In genomic region chr14:87384288-87385268, GRCm38 (mm10) we compare ENCODE assay signal across 30 mouse cellular contexts. TPM values are rescaled to one million over a fixed set of nuclear protein-coding genes. Genes with fewer than 3 reads are reported as not detected.
A peak's percentile ranks its signal among the peaks of the same experiment; 100 is the strongest.
DNase-seq lines count a peak whose midpoint lies in the region; ATAC-seq and TF ChIP-seq lines count a peak whose summit lies in the region.
"Had no signal": no experiment of that assay in that cellular context is flagged by ENCODE, and none has a peak within 500 bp of the region (broad histone marks: within the 10 kb centered on the region; RNA-seq: fewer than 3 reads in every experiment).

No protein-coding gene starts in this region.

- no peaks in the 10 kb centered on the region for H3K27me3 ChIP-seq in kidney, adult 2 months (replicated peaks; ENCODE audit: control insufficient read depth, insufficient read depth, low read length)
- no peaks in the 10 kb centered on the region for H3K27me3 ChIP-seq in kidney, embryonic 15.5 days
- H3K27me3 ChIP-seq in forebrain, embryonic 14.5 days (replicated peaks; ENCODE audit: control insufficient read depth, insufficient read depth, low read length), result no peaks in the 10 kb centered on the region
- H3K27me3 ChIP-seq: embryonic facial prominence, embryonic 15.5 days; forebrain, embryonic 15.5 days; hindbrain, embryonic 15.5 days; intestine, embryonic 15.5 days; limb, embryonic 15.5 days; midbrain, embryonic 15.5 days; neural tube, embryonic 13.5 days; Patski had no signal

- H3K9me3 ChIP-seq in kidney, embryonic 15.5 days (replicated peaks), result no peaks in the 10 kb centered on the region
- H3K9me3 ChIP-seq in forebrain, embryonic 14.5 days (replicated peaks; ENCODE audit: control insufficient read depth, low read length), result no peaks in the 10 kb centered on the region
- H3K9me3 ChIP-seq: embryonic facial prominence, embryonic 15.5 days; forebrain, embryonic 15.5 days; G1E; hindbrain, embryonic 15.5 days; intestine, embryonic 15.5 days; limb, embryonic 15.5 days; midbrain, embryonic 15.5 days; neural tube, embryonic 13.5 days had no signal

- H3K4me3 ChIP-seq in kidney, adult 2 months (ENCODE audit: insufficient read depth, low read depth, low read length), result no peak overlapping the region
- no peak overlapping the region for H3K4me3 ChIP-seq in kidney, embryonic 15.5 days (replicated peaks)
- H3K4me3 ChIP-seq in forebrain, embryonic 14.5 days (ENCODE audit: low read depth, low read length), result no peak overlapping the region
- H3K4me3 ChIP-seq: embryonic facial prominence, embryonic 15.5 days; forebrain, embryonic 15.5 days; heart, adult 2 months; hindbrain, embryonic 15.5 days; intestine, embryonic 15.5 days; limb, embryonic 15.5 days; midbrain, embryonic 15.5 days; myocyte; neural tube, embryonic 13.5 days had no signal

- no peak overlapping the region for H3K4me2 ChIP-seq in kidney, embryonic 15.5 days
- no peak overlapping the region for H3K4me2 ChIP-seq in forebrain, embryonic 14.5 days (ENCODE audit: low read length)
- H3K4me2 ChIP-seq: embryonic facial prominence, embryonic 15.5 days; forebrain, embryonic 15.5 days; hindbrain, embryonic 15.5 days; intestine, embryonic 15.5 days; limb, embryonic 15.5 days; midbrain, embryonic 15.5 days; neural tube, embryonic 13.5 days had no signal

- ATAC-seq in kidney, embryonic 15.5 days (replicated peaks; ENCODE audit: low FRiP score), result no peak
- ATAC-seq in forebrain, embryonic 14.5 days, result no peak
- ATAC-seq: activated CD4-positive, CD25-positive, alpha-beta regulatory T cell, adult 4 months; forebrain, embryonic 15.5 days; intestine, embryonic 15.5 days; midbrain, embryonic 15.5 days; Patski had no signal

- H3K27ac ChIP-seq in kidney, adult 2 months (ENCODE audit: insufficient read depth, low read depth, low read length), result no peak overlapping the region
- no peak overlapping the region for H3K27ac ChIP-seq in kidney, embryonic 15.5 days
- no peak overlapping the region for H3K27ac ChIP-seq in forebrain, embryonic 14.5 days (ENCODE audit: low read depth, low read length)
- H3K27ac ChIP-seq: embryonic facial prominence, embryonic 15.5 days; forebrain, embryonic 15.5 days; heart, adult 2 months; hindbrain, embryonic 15.5 days; intestine, embryonic 15.5 days; limb, embryonic 15.5 days; liver, embryonic 14.5 days; macrophage; midbrain, embryonic 15.5 days; neural tube, embryonic 13.5 days had no signal

- WGBS in kidney, adult 2 months, result 72% methylated on average over 7 of the region's 7 CpGs
- WGBS in kidney, embryonic 15.5 days, result 80% methylated on average over 7 of the region's 7 CpGs
- 89% methylated on average over 7 of the region's 7 CpGs for WGBS in forebrain, embryonic 14.5 days

- H3K9ac ChIP-seq in kidney, embryonic 15.5 days, result no peak overlapping the region
- H3K9ac ChIP-seq in forebrain, embryonic 14.5 days (ENCODE audit: low read length), result no peak overlapping the region
- H3K9ac ChIP-seq: embryonic facial prominence, embryonic 15.5 days; forebrain, embryonic 15.5 days; hindbrain, embryonic 15.5 days; intestine, embryonic 15.5 days; limb, embryonic 15.5 days; liver, embryonic 14.5 days; midbrain, embryonic 15.5 days; neural tube, embryonic 13.5 days had no signal

- H3K4me1 ChIP-seq in kidney, adult 2 months (ENCODE audit: control insufficient read depth, insufficient read depth, low read length), result no peaks in the 10 kb centered on the region
- no peaks in the 10 kb centered on the region for H3K4me1 ChIP-seq in kidney, embryonic 15.5 days
- H3K4me1 ChIP-seq in forebrain, embryonic 14.5 days (ENCODE audit: control insufficient read depth, insufficient read depth, low read length), result no peaks in the 10 kb centered on the region
- H3K4me1 ChIP-seq: embryonic facial prominence, embryonic 15.5 days; forebrain, embryonic 15.5 days; hindbrain, embryonic 15.5 days; intestine, embryonic 15.5 days; limb, embryonic 15.5 days; midbrain, embryonic 15.5 days; neural tube, embryonic 13.5 days had no signal

- DNase-seq in adrenal gland, postnatal 14 days, result peak; percentile 21
- DNase-seq in adrenal gland, adult 2 months, result no peak
- DNase-seq in kidney, adult 2 months, result peak; percentile 48
- DNase-seq in ES-CJ7 (ENCODE audit: low read depth, low spot score), result peak; percentile 40
- DNase-seq in kidney, postnatal 14 days, result peak; percentile 14
- no peak for DNase-seq in forebrain, embryonic 14.5 days (ENCODE audit: low spot score)
- DNase-seq in testis, postnatal 10 days (ENCODE audit: low spot score), result no peak
- DNase-seq: adrenal gland, postnatal 36 days; cerebellum, adult 9-10 months; gastrocnemius, postnatal 14 days; heart, adult 2 months; heart, postnatal 36 days; left cerebral cortex, postnatal 4 days; retina, postnatal 1 day; right cerebral cortex, postnatal 25 days; thymus, postnatal 25 days had no signal

- TF ChIP-seq POLR2A in kidney, adult 2 months (IDR thresholded peaks at IDR 0.05; ENCODE audit: low read depth, low read length), result no peak

- no peaks in the 10 kb centered on the region for H3K36me3 ChIP-seq in kidney, adult 2 months (ENCODE audit: control insufficient read depth, insufficient read depth, low read length)
- no peaks in the 10 kb centered on the region for H3K36me3 ChIP-seq in kidney, embryonic 15.5 days
- no peaks in the 10 kb centered on the region for H3K36me3 ChIP-seq in forebrain, embryonic 14.5 days (ENCODE audit: control insufficient read depth, insufficient read depth, low read length)
- H3K36me3 ChIP-seq: embryonic facial prominence, embryonic 15.5 days; forebrain, embryonic 15.5 days; G1E; hindbrain, embryonic 15.5 days; intestine, embryonic 15.5 days; limb, embryonic 15.5 days; midbrain, embryonic 15.5 days; neural tube, embryonic 13.5 days had no signal

- TF ChIP-seq CTCF in kidney, adult 2 months (conservative IDR thresholded peaks at IDR 0.05; ENCODE audit: insufficient read depth, insufficient read length, low read depth, low read length), result no peak

RNA-seq across cellular contexts. Expression of gene Tdrd3, which starts 31.9 kb away (rescaled TPM):
- total RNA-seq in adrenal gland, postnatal 14 days (2021), result 31.6 and 39.8 TPM in 2 replicates
- total RNA-seq in adrenal gland, adult 2 months (2021), result 10 to 100 TPM; 33.6 to 37.7 TPM
- 0.51 and 0.66 TPM in 2 replicates for polyA plus RNA-seq in adrenal gland, adult 2 months (2012; rRNA removed)
- polyA plus RNA-seq in kidney, adult 2 months (2012; rRNA removed), result 4.1 and 4.9 TPM in 2 replicates
- polyA plus RNA-seq in kidney, embryonic 15.5 days (2015; fragmentation: Nextera tagmentation; extraction: Ambion mirVana), result 26.9 and 27.9 TPM in 2 replicates
- 56.8 and 62.3 TPM in 2 replicates for polyA plus RNA-seq in forebrain, embryonic 14.5 days (2014; fragmentation: Nextera tagmentation; extraction: Ambion mirVana)

Comparison
In these comparisons a context has a peak if more than half of its experiments do, and no peak if none do; other contexts are left out.
1. DNase-seq: peak in adrenal gland, postnatal 14 days (single experiment), kidney, adult 2 months (single experiment), ES-CJ7 (single experiment) and kidney, postnatal 14 days (single experiment); none in adrenal gland, adult 2 months (single experiment), forebrain, embryonic 14.5 days (single experiment) and testis, postnatal 10 days (single experiment).